Mouse (Mus musculus): ENCODE results near the gene D330045A20Rik.

- no peak for TF ChIP-seq GATA1 (IDR thresholded peaks at IDR 0.05; ENCODE audit: low read length)
- TF ChIP-seq TAL1 (IDR thresholded peaks at IDR 0.05; ENCODE audit: low read length), result no peak
Observed at GRCm38 (mm10) chrX:139480022-139480894, at the start of gene D330045A20Rik.

All from erythroblast, embryonic 14.5 days (primary cell).